Mouse (Mus musculus) liver, adult 2 months (tissue): ENCODE measurements at regions not wholly inside any gene's neighbourhood (a gene's known extent, or its start where the extent isn't known, plus 50 kb on each side); places are given as distances from the start of the nearest gene placed in this dataset.
A peak's percentile ranks its signal among the peaks of the same experiment; 100 is the strongest.

Experiments
- CTCF ChIP-seq: fragments of 200-500 bp; IDR thresholded peaks from 2 replicates; pipeline ENCODE4 v1.5.1; 2011; ENCODE audit warnings: low read depth, low read length, control low read depth
- POLR2A ChIP-seq: fragments of 200-500 bp; IDR thresholded peaks from 2 replicates; pipeline ENCODE4 v1.6.1; 2011; ENCODE audit warnings: low read length, control low read depth; ENCODE audit not compliant: insufficient read depth; ENCODE audit errors: extremely low read depth

GRCm38 (mm10) chr16:77535021-77535420 is 66.9 kb downstream of the Gm11146 start:
- TF ChIP-seq CTCF (peak; percentile 29; the same call in 1 of the 2 replicates), POLR2A (no peak)
